Mouse (Mus musculus): Measurements from ENCODE around the gene Pvr.
"Not testable (repeated sequence)": the region's sequence is repeated elsewhere in the genome, so short reads cannot be mapped to it uniquely, and the experiment has no call there.

Gene Pvr

DNA sequence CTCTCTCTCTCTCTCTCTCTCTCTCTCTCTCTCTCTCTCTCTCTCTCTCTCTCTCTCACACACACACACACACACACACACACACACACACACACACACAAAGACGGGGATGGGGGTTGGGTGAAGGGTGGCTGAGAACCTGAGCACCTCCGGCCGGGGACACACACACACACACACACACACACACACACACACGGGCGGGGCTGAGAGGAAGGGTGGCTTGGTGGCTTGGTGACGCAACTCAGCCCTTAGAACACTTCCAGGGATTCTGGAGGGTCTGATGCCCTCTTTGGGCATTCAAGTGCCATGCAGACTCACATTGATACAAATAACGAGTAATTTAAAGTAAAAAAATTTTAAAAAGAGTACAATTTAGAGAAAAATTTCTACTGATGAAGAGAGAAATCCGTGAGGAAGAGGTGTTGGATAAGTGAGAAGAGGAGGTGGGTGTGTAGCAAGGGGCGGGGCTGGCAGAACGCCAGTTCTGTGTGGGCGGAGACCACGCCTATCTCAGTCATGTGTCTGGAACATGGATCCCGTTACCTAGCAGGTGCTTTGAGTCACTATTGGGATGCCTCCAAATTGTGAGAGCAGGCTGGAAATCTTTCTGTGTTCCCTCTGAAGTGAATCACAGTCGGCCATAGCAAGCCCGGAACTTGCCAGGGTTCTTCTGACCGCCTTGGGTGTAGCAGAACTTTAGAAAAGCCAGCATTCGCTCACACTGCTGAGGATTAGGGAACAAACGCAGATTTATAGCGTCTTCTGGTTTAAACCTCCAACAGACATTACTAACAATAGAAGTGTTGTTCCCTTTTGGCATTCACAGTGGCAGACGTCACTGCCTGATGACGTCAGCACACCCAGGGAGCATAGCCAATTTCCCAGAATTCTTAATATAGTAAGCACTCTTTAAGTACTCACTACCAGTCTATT lies 12.2 kb upstream of the Pvr start:
- peak; percentile 73 for DNase-seq (ENCODE audit: low spot score)

DNA sequence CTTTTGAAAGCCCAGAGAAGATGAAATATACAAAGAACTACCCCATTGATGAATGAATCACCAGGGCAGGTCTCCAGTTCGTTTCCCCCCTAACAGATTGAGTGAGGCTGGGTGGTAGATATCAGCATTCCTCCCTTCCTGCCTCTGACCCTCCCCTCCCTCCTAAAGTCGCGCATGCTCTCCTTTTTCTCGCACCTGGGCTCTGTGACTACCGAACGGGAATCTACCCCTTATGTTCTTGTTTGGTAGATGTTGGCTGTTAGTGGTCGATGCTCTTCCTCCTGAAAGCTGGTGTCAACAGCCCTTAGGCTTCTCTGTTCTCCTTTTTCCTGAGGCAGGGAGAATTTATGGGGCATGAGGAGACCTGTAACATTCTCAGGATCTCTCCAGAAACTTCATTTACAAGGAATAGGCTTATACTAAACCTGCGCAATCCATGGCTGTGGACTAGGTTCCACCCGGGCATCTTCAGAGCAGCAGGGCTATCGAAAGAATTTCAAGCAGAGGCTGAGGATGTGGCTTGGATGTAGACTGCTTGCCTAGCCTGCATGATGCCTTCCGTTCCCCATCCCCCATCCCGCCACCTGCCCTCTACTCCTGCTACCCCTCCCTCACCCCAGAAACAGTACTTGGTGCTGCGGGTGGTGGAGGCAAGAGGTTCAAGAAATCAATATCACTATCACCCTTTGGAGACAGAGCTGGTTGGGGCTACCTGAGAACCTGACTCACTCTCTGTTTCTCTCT lies 11.3 kb upstream of the Pvr start:
- no peak for DNase-seq (ENCODE audit: low spot score)

DNA sequence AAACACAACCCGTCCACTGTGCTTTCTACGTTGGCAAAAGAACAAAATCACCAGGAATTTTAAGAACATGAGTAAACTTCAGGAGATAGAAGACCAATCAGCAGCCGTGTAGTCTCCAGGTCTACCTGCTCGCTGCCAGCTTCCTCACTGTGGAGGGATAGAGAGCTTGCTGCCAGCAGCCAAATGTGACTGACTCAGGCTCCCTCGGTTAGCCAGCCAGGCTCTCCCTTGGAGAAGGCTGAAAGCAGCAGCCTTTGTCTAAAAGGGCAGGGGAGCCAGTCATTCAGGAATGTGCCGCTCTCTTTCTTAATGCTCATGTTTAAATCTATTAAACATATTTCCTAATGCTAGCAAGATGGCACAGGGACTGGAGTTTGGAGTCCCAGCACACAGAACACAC lies 9.5 kb upstream of the Pvr start:
- DNase-seq (ENCODE audit: low spot score), result not testable (repeated sequence)

DNA sequence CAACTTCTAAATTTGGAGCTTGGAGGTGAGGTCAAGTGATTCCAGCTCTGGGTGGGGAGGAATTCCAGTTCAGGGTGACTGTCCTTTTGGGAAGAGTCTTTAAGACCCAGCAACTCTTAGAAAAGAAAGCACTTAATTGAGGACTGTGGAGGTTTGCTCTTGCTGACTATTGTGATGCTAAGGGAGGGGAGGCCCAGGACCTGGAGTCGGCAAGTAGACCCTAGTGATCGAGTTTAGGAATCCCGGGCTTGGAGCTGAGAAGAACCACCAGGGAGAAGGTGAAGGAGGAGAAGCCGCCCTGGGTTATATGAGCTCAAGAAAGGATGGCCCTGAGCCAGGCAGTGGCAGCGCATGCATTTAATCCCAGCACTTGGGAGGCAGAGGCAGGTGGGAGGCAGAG lies 7.5 kb upstream of the Pvr start:
- DNase-seq (ENCODE audit: low spot score), result no peak

DNA sequence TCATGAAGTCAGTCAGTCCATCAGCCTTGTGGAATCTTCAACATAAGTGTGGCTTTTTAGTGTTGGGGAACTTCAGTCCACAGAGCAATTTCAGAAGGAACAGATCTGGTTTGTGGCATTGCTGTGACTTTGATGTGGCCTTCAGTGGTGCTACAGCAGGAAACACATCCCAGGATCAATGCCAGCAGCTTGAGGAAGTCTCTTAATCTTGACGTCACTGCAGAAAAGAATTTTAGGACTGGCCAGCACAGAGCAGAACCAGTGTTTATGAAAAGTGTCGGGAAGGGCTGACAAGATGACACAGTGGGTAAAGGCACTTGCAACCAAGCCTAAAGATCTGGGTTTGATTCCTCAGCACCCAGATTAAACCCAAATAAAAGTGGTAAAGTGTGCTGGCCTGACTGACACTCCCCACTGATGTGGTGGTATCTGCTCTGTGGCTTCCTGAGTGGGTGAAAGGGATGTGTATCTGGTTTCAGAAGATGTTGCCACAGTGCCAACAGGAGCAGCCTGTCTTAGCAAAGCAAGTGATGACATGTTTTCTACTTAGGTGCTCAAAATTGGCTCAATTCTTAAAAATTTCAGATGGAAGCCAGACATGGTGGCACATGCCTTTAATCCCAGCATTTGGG lies 6.0 kb upstream of the Pvr start:
- no peak for DNase-seq (ENCODE audit: low spot score)

DNA sequence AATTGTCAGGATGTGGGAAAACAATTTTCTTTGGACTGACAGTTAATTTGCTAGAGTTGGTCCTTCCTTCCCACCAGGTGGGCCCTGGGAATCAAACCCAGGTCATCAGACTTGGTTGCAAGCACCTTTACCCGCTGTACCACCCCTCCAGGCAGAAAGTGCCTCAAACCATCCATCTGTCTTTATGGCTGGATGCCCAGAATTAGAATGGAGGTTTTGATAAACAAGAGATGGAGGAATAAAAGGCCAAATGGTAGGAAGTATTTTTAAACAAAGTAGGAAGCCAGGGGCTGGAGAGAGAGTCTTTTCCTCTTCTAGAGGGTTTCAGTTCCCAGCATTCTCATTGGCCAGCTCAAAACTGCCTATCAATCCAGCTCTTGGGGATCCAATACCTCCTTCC lies 4.4 kb upstream of the Pvr start:
- DNase-seq (ENCODE audit: low spot score), result no peak

DNA sequence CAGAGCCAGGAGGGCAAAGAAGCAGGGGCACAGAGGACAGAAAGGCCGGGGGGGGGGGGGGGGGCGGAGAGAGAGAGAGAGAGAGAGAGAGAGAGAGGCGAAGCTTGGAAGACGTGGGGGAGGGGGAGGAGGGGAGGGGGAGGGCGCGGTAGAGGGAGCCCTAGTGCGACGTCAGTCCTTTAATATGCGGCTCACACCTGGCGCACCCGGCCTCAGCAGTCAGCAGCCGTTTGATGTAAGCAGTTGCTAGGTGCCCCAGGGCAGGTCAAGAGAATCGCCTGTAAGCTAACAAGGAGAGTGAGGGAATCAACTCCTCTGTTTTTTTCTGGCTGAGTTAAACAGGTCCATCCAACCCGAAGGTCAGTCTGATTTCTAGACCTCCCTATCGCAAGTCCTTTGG lies 2.8 kb upstream of the Pvr start:
- DNase-seq (ENCODE audit: low spot score), result no peak

DNA sequence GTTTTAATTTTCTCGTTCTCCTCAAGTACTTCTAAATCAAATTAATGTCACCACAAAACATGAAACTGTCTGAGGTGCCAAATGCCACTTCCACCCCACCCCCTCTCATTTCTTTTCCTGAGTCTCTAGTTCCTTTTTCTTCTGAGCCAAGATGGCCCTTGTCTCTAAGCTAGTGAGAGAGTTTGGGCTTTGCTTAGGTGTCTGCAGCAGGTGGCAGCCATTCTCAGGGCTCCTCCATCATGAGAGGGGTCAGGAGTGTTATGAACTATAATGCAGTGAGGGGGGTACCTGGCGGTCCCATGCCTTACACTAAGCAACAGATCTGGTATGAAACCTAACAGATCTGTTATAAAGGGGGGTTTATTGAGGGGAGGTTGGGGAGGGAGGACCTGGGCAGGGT lies 2.4 kb upstream of the Pvr start:
- no peak for DNase-seq (ENCODE audit: low spot score)

DNA sequence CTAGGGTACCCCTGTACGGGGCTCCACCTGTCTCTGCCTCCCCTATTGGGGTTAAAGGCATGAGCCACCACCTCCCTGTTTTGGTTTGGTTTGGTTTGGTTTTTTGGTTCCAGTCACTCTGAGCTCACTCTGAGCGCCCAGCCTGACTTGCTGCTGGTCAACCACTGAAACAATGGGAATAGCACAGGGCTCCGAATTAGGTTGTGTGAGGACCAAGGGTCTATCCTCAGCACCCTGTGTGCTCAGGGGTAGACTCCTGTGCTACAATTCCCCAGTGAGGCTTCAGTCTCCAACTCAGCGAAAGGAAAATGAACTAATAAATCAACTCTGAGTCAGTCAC lies 824 bp downstream of the Pvr start:
- DNase-seq (ENCODE audit: low spot score), result no peak

DNA sequence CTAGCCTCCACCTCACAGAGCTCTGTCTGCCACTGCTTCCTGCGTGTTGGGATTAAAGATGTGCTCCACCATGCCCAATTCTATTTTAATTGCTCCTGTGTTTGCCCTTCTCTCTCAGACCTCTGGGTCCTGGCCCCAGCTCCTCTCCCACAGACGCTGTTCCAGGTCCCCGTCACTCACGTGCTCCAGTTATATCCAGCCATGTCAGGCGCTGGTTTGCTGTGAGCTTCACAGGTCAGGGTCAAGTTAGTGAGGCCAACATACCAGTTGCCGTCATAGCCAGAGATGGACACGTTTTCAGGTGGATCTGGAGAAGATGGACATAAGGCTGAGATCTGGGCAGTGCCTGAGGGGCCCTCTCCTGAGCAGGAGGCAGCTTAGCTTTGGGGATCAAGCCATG lies 6.4 kb downstream of the Pvr start:
- DNase-seq (ENCODE audit: low spot score), result no peak

DNA sequence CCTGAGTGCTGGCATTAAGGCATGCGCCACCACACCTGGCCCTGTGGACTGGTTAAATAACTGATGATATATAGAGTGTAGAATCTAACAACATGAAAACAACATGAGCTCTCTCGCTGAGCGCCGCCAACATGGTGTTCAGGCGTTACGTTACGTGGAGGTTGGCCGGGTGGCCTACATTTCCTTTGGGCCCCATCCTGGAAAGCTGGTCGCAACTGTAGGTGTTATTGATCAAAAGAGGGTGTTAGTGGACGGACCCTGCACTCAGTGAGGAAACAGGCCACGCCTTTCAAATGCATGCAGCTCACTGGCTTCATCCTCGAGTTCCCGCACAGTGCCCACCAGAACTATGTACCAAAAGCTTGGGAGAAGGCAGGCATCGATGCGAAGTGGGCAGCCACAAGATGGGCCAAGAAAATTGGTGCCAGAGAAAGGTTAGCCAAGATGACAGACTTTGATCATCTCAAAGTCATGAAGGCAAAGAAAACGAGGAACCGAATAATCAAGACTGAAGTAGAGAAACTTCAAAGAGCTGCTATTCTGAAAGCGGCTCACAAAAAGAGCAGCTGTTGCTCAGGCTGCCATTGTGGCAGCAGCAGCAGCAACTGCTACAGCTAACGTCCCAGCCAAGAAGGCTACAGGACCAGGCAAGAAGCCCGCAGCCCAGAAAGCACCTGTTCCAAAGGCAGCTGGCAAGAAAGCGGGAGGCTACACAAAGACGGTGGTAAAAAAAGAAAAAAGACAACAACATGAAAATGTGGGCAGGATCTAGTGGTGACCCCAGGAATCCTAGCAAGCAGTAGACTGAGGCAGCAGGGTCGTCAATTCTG lies 9.1 kb downstream of the Pvr start:
- DNase-seq (ENCODE audit: low spot score), result no peak

DNA sequence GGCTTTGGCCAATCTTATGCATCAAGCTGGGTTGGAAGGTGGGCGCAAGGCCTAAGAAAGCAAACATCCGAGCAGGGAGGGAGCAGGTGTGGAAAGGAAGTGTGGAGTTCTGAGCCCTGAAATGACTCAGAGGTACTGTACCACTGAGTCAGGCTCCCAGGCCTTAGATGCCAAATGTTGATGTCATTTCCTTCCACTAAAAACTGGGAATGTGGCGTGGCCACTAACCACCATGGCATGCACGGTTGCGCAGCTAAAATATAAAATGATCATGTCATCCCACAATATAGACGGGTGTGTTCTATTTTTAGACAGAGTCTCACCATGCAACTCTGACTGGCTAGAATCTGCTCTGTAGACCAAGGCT lies 9.7 kb downstream of the Pvr start:
- no peak for DNase-seq (ENCODE audit: low spot score)

DNA sequence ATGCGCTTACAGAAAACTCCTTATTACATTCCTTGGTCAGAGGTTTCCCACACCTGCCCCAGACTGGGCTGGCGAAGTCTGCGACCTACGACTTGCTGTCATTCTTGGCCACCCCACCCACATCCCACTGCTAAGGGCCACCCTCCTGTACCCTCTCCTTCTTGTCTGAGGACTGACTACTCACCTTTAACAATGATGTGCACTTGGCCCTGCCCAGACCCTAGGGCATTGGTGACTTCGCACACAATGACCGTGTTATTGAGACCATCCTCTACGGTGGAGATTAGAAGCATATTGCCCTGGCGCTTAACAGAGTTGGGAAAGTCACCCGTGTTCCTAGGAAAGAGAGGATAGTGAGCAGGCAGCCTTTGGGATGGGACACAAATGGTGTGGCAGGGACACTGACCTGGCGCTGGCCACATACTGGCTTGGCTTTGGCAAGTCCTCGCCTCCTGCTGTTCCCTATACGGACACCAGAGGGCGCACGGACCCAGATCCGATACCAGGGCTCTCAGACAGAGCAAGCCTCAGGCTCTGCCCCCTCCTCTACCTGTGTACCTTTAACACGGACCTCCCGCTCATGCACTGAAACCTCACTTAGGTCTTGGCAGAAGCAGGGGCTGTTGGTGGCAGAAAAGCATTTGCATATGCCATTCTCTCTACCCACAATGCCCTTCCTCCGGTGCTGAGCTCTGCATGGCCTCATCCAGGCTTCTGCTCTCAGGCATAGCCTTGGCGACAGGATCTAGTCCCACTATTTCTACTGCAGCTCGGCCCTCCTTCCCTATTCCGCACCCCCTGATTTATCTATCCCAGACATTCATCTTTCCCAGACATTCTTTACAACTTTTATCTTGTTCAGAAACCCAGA lies 10.3 kb downstream of the Pvr start:
- DNase-seq (ENCODE audit: low spot score), result peak; percentile 68

DNA sequence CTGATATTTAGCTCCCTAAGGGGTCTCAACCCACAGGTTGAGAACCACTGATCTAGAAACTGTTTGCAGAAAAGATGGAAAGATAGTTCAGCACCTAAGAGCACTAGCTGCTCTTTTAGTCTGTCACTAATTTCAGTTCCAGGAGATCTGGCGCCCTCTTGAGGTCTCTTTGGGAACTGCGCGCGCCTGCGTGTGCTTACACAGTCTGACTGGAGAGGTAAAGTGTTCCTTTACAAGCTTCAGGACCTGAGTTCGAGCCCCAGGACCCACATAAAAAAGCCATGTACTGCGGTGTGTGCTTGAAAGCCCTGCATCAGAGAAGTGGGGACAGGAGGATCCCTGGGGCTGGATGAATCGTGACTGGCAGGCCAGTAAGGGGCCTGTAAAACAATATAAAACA lies 31.1 kb downstream of the Pvr start:
- no peak for DNase-seq (ENCODE audit: low spot score)

DNA sequence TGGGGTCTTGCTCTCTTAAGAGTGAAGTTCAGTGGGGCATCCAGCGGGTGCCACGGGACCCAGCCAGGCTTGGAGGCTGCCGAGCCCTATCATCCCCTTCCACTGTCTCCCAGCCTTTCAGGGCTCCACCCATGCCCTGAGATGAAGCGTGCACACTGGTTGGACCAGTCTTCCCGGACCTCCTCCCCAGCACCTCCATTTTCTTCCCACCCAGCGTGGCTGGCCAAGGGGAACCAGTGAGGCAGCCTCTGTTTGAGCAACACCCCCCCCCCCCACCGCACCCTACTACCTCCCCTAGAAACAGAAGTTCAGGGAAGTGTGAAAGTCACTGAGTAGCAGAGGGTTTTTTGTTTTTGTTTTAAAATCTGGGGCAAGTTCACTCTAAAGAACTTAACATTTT lies 33.1 kb downstream of the Pvr start, which contains the start of gene Ceacam19:
TSS of gene Ceacam19 (minus strand) at position 117 of the 400 bp plus-strand sequence.
- no peak for DNase-seq (ENCODE audit: low spot score)

DNA sequence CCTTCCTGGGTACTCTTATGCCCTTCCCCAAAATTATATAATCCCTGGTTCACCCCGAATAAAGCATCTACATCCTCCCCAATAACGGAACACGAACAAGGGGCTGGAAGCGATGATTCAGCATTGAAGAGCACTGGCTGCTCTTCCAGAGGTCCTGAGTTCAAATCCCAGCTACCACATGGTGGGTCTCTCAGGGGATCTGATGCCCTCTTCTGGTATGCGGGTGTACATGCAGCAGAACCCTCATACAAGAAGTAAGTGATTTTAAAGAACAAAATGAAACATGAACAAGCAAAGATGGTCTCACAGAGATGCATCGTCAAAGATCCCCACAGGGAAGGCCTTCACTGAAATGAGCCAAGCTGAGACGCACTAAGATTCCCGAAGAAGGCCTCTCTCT lies 40.2 kb downstream of the Pvr start:
- no peak for DNase-seq (ENCODE audit: low spot score)

DNA sequence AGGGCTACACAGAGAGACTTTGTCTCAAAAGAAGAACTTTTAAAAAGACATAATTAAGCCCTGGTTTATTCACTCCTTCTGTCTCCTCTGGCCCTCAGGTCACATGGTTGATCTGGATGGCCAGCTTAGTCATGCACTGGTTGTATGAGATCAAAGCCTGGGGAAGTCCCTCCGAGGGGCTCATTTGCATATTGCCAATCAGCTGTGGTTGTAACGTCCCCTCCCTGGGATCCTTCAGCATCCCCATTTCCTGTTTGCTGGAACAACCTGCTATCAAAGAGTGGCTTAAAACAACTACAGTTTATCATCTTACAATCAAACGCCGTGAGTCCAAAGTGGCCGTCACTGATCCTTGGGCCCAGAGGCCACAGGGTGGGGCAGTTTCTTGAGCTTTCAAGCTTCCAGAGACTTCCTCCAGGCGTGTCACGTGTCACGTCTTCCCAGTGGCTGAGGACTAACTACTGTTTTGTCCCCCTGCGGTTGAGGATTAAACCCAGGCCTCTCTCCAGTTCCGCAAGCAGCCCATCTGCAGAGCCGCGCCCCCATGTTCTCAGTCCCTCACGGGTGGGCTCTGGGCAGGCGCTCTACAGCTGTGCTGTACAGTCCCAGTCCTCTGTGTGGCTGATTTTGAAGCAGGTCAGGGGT lies 44.1 kb downstream of the Pvr start:
- no peak for DNase-seq (ENCODE audit: low spot score)

DNA sequence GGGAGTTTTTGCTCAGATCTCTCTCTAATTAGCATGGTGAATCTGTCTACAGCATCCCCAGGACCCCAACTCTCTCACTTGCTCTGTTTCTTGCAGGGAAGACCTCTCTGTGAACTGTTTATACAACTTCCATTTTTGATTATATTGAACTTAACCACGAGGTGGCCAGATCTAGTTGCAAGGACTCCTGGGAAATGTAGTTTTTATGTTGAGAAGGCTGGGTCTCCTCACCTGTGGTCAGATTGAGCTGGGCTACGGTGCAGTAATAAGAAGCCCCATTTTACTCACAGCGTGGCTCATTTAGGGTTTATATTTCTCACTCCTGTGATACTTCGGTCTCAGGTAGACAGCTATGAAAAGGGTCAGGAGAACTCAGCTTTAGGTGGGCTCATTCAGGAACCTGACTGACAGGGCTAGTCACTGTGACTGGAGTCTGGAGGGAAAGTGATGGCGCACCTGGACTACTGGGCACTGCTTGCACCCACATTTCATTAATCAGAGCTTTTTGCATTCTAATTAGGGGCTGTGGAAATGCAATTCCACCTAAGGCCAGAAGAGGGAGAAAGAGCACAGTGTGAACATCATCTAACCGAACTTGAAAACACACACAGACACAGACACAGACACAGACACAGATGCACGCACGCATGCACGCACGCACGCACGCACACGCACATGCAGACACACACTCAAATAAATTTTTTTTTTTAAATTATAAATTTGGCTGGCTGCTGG lies 44.8 kb downstream of the Pvr start:
- peak; percentile 32 for DNase-seq (ENCODE audit: low spot score)

DNA sequence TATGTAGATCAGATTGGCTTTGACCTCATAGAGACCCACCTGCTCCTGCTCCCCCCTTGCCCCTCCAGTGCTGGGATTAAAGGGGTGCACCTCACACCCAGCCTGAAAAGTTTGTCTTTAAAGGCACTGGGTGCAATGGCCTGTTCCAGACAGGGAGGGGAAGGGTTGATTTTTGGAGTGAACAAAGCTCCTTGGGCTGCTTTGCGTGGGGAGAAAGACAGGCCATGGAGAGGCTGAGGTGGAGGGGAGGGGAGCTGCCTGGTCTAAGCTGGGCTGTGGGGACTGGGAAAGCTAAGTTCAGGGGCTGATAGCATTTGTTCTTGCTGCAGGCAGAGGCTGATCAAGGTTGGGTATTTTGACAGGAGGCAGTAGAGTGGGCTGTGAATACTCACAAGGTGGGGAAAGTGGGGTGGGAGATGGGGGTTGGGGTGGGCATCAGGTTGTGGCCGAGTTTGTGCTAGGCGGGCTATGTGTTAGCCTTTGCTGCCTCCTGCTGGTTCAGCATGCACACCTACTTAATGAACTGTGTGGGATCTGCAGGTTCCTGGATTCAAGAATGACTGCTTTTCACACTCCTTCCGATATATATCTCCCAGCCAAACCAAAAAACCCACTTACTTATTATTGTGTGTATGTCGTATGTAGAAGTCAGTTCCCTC lies 48.9 kb downstream of the Pvr start:
- DNase-seq (ENCODE audit: low spot score), result no peak

All from left cerebral cortex, adult 11 months (tissue).